Mouse (Mus musculus): Measurements from ENCODE around the gene Npas3.

Gene Npas3

GRCm38 (mm10) chr12:53992411-53992810, 743.9 kb downstream of the Npas3 start:
- DNase-seq (ENCODE audit: low spot score) = peak; percentile 16

GRCm38 (mm10) chr12:53995710-53996109, 747.2 kb downstream of the Npas3 start:
- no peak for DNase-seq (ENCODE audit: low spot score)

- DNase-seq (ENCODE audit: low spot score) = no peak
Observed at GRCm38 (mm10) chr12:53997141-53997540, 748.7 kb downstream of the Npas3 start.

GRCm38 (mm10) chr12:53999647-54000637, 751.5 kb downstream of the Npas3 start:
- DNase-seq (ENCODE audit: low spot score) = no peak

GRCm38 (mm10) chr12:54002496-54002895, 754.0 kb downstream of the Npas3 start:
- DNase-seq (ENCODE audit: low spot score) = no peak

GRCm38 (mm10) chr12:54004606-54005005, 756.1 kb downstream of the Npas3 start:
- no peak for DNase-seq (ENCODE audit: low spot score)

- no peak for DNase-seq (ENCODE audit: low spot score)
Observed at GRCm38 (mm10) chr12:54005546-54005945, 757.1 kb downstream of the Npas3 start.

GRCm38 (mm10) chr12:54015304-54015703, 766.8 kb downstream of the Npas3 start:
- DNase-seq (ENCODE audit: low spot score) = no peak

GRCm38 (mm10) chr12:54017949-54018348, 769.5 kb downstream of the Npas3 start:
- no peak for DNase-seq (ENCODE audit: low spot score)

- no peak for DNase-seq (ENCODE audit: low spot score)
Observed at GRCm38 (mm10) chr12:54019979-54020378, 771.5 kb downstream of the Npas3 start.

GRCm38 (mm10) chr12:54034666-54035346, 786.3 kb downstream of the Npas3 start:
- DNase-seq (ENCODE audit: low spot score) = no peak

- no peak for DNase-seq (ENCODE audit: low spot score)
Observed at GRCm38 (mm10) chr12:54037602-54038001, 789.1 kb downstream of the Npas3 start.

GRCm38 (mm10) chr12:54042996-54043544, 794.6 kb downstream of the Npas3 start:
- no peak for DNase-seq (ENCODE audit: low spot score)

- DNase-seq (ENCODE audit: low spot score) = no peak
Observed at GRCm38 (mm10) chr12:54044606-54045334, 796.3 kb downstream of the Npas3 start.

- no peak for DNase-seq (ENCODE audit: low spot score)
Observed at GRCm38 (mm10) chr12:54045360-54045759, 796.9 kb downstream of the Npas3 start.

GRCm38 (mm10) chr12:54046824-54047223, 798.3 kb downstream of the Npas3 start:
- DNase-seq (ENCODE audit: low spot score) = no peak

- DNase-seq (ENCODE audit: low spot score) = no peak
Observed at GRCm38 (mm10) chr12:54048126-54048525, 799.6 kb downstream of the Npas3 start.

- no peak for DNase-seq (ENCODE audit: low spot score)
Observed at GRCm38 (mm10) chr12:54049926-54050325, 801.4 kb downstream of the Npas3 start.

- DNase-seq (ENCODE audit: low spot score) = no peak
Observed at GRCm38 (mm10) chr12:54052939-54053338, 804.5 kb downstream of the Npas3 start.

- DNase-seq (ENCODE audit: low spot score) = no peak
Observed at GRCm38 (mm10) chr12:54053598-54053997, 805.1 kb downstream of the Npas3 start.

- DNase-seq (ENCODE audit: low spot score) = no peak
Observed at GRCm38 (mm10) chr12:54060732-54061131, 812.3 kb downstream of the Npas3 start.

GRCm38 (mm10) chr12:54061168-54061567, 812.7 kb downstream of the Npas3 start:
- DNase-seq (ENCODE audit: low spot score) = no peak
